Mouse (Mus musculus): ENCODE results near the gene Klri1. TPM values are rescaled to one million over a fixed set of nuclear protein-coding genes. Genes with fewer than 3 reads are reported as not detected.
"Not testable (repeated sequence)": the region's sequence is repeated elsewhere in the genome, so short reads cannot be mapped to it uniquely, and the experiment has no call there.

Klri1 gene
- polyA plus RNA-seq, 1 experiment from 2014 or later = not detected

GRCm38 (mm10) chr6:129661301-129661700 is 55.6 kb downstream of the Klri1 start:
- not testable (repeated sequence) for DNase-seq (ENCODE audit: low spot score); H3K4me1 ChIP-seq (replicated peaks)

GRCm38 (mm10) chr6:129660589-129660988 is 56.3 kb downstream of the Klri1 start, which contains the start of gene Klrc2:
Gene Klrc2 (minus strand): TSS chr6:129660689.
- not testable (repeated sequence) for H3K4me3 ChIP-seq; DNase-seq (ENCODE audit: low spot score); H3K36me3 ChIP-seq; H3K4me1 ChIP-seq (replicated peaks); H3K27me3 ChIP-seq (ENCODE audit: insufficient read depth, poor library complexity, severe bottlenecking); H3K27ac ChIP-seq; H3K9me3 ChIP-seq
- 80% methylated on average over 4 of the region's 4 CpGs for WGBS

More at GRCm38 (mm10) chr6:129661301-129661700, 55.6 kb downstream of the Klri1 start:
- H3K27me3 ChIP-seq (ENCODE audit: insufficient read depth, poor library complexity, severe bottlenecking); H3K4me3 ChIP-seq; H3K27ac ChIP-seq; H3K9me3 ChIP-seq; H3K36me3 ChIP-seq: not testable (repeated sequence)
- WGBS = no CpG with 5 or more reads among the region's 3 CpGs

Other genes with a start within 250 kb of the Klri1 start
- 0.09 TPM in 1 of 2 replicates, not detected in the other for gene Olr1, start 210.0 kb downstream of the Klri1 start, polyA plus RNA-seq (2016; fragmentation: Nextera tagmentation; extraction: Ambion mirVana)
- gene Tmem52b, start 204.6 kb downstream of the Klri1 start, polyA plus RNA-seq (2016; fragmentation: Nextera tagmentation; extraction: Ambion mirVana) = not detected in 2 replicates
- 49.1 and 68.0 TPM in 2 replicates for gene Gabarapl1, start 184.0 kb downstream of the Klri1 start, polyA plus RNA-seq (2016; fragmentation: Nextera tagmentation; extraction: Ambion mirVana)
- gene Klre1, start 139.2 kb downstream of the Klri1 start, polyA plus RNA-seq (2016; fragmentation: Nextera tagmentation; extraction: Ambion mirVana) = not detected in 2 replicates
- not detected in 2 replicates for gene Klrd1, start 125.3 kb downstream of the Klri1 start, polyA plus RNA-seq (2016; fragmentation: Nextera tagmentation; extraction: Ambion mirVana)
- 0.34 and 0.38 TPM in 2 replicates for gene Klrk1, start 93.3 kb downstream of the Klri1 start, polyA plus RNA-seq (2016; fragmentation: Nextera tagmentation; extraction: Ambion mirVana)
- gene Klrc3, start 73.8 kb downstream of the Klri1 start, polyA plus RNA-seq (2016; fragmentation: Nextera tagmentation; extraction: Ambion mirVana) = not detected in 2 replicates
- gene Klrc2, start 56.4 kb downstream of the Klri1 start, polyA plus RNA-seq (2016; fragmentation: Nextera tagmentation; extraction: Ambion mirVana) = not detected in 2 replicates
- gene Klrc1, start 38.2 kb downstream of the Klri1 start, polyA plus RNA-seq (2016; fragmentation: Nextera tagmentation; extraction: Ambion mirVana) = not detected in 2 replicates
- not detected in 2 replicates for gene Klri2, start 23.4 kb upstream of the Klri1 start, polyA plus RNA-seq (2016; fragmentation: Nextera tagmentation; extraction: Ambion mirVana)
- gene Gm156, start 67.1 kb upstream of the Klri1 start, polyA plus RNA-seq (2016; fragmentation: Nextera tagmentation; extraction: Ambion mirVana) = not detected in 2 replicates
- gene Gm17631, start 145.5 kb upstream of the Klri1 start, polyA plus RNA-seq (2016; fragmentation: Nextera tagmentation; extraction: Ambion mirVana) = not detected in 2 replicates
- gene Klra17, start 159.5 kb upstream of the Klri1 start, polyA plus RNA-seq (2016; fragmentation: Nextera tagmentation; extraction: Ambion mirVana) = not detected in 2 replicates
- not detected in 2 replicates for gene Klra5, start 200.5 kb upstream of the Klri1 start, polyA plus RNA-seq (2016; fragmentation: Nextera tagmentation; extraction: Ambion mirVana)

Measured in hindbrain, embryonic 10.5 days (tissue).